Mouse (Mus musculus): ENCODE data around the gene Kcnab3.

The Kcnab3 gene

GRCm38 (mm10) chr11:69370817-69371215 lies 44.8 kb downstream of the Kcnab3 start:
- no peak for DNase-seq (ENCODE audit: low read depth)

GRCm38 (mm10) chr11:69371601-69372000 lies 45.5 kb downstream of the Kcnab3 start:
- DNase-seq (ENCODE audit: low read depth) = no peak

- no peak for DNase-seq (ENCODE audit: low read depth)
These were observed 46.2 kb downstream of the Kcnab3 start for GRCm38 (mm10) chr11:69372056-69372779.

GRCm38 (mm10) chr11:69372780-69373170 lies 46.7 kb downstream of the Kcnab3 start:
- DNase-seq (ENCODE audit: low read depth) = no peak

GRCm38 (mm10) chr11:69373223-69373965 lies 47.3 kb downstream of the Kcnab3 start:
- DNase-seq (ENCODE audit: low read depth) = no peak

GRCm38 (mm10) chr11:69375646-69376045 lies 49.6 kb downstream of the Kcnab3 start:
- DNase-seq (ENCODE audit: low read depth) = no peak

GRCm38 (mm10) chr11:69377766-69378165 lies 51.7 kb downstream of the Kcnab3 start:
- DNase-seq (ENCODE audit: low read depth) = no peak

- no peak for DNase-seq (ENCODE audit: low read depth)
These were observed 53.5 kb downstream of the Kcnab3 start for GRCm38 (mm10) chr11:69379600-69379999.

- DNase-seq (ENCODE audit: low read depth) = no peak
These were observed 55.3 kb downstream of the Kcnab3 start for GRCm38 (mm10) chr11:69381356-69381755.

Measured in c-Kit-positive CD71-negative TER-119-negative erythroid progenitor cells, embryonic 14.5 days (primary cell).